Mouse (Mus musculus): Measurements from ENCODE around the gene Casp3.

Gene Casp3

GRCm38 (mm10) chr8:46600959-46601707, 16.0 kb upstream of the Casp3 start:
- in situ Hi-C loops (cut with MboI; ENCODE audit: low pct_unique_long_range_greater_than_20kb in 1 of 2, low sequenced_read_pairs in 2 of 2, unreplicated experiment in 1 of 2) = no loop called here

- in situ Hi-C loops (cut with MboI; ENCODE audit: low pct_unique_long_range_greater_than_20kb in 1 of 2, low sequenced_read_pairs in 2 of 2, unreplicated experiment in 1 of 2) = no loop called here
Measured at GRCm38 (mm10) chr8:46603587-46603986, 13.5 kb upstream of the Casp3 start.

- in situ Hi-C loops (cut with MboI; ENCODE audit: low pct_unique_long_range_greater_than_20kb in 1 of 2, low sequenced_read_pairs in 2 of 2, unreplicated experiment in 1 of 2) = no loop called here
Measured at GRCm38 (mm10) chr8:46606930-46607329, 10.2 kb upstream of the Casp3 start.

- in situ Hi-C loops (cut with MboI; ENCODE audit: low pct_unique_long_range_greater_than_20kb in 1 of 2, low sequenced_read_pairs in 2 of 2, unreplicated experiment in 1 of 2) = no loop called here
Measured at GRCm38 (mm10) chr8:46611557-46611956, 5.5 kb upstream of the Casp3 start.

- in situ Hi-C loops (cut with MboI; ENCODE audit: low pct_unique_long_range_greater_than_20kb in 1 of 2, low sequenced_read_pairs in 2 of 2, unreplicated experiment in 1 of 2) = no loop called here
Measured at GRCm38 (mm10) chr8:46612913-46613312, 4.2 kb upstream of the Casp3 start.

- in situ Hi-C loops (cut with MboI; ENCODE audit: low pct_unique_long_range_greater_than_20kb in 1 of 2, low sequenced_read_pairs in 2 of 2, unreplicated experiment in 1 of 2) = no loop called here
Measured at GRCm38 (mm10) chr8:46613377-46613776, 3.7 kb upstream of the Casp3 start.

GRCm38 (mm10) chr8:46615936-46616335, 1.2 kb upstream of the Casp3 start:
- in situ Hi-C loops (cut with MboI; ENCODE audit: low pct_unique_long_range_greater_than_20kb in 1 of 2, low sequenced_read_pairs in 2 of 2, unreplicated experiment in 1 of 2) = no loop called here

- in situ Hi-C loops (cut with MboI; ENCODE audit: low pct_unique_long_range_greater_than_20kb in 1 of 2, low sequenced_read_pairs in 2 of 2, unreplicated experiment in 1 of 2) = no loop called here
Measured at GRCm38 (mm10) chr8:46617690-46618620, 864 bp downstream of the Casp3 start.

GRCm38 (mm10) chr8:46618639-46619320, 1.7 kb downstream of the Casp3 start:
- in situ Hi-C loops (cut with MboI; ENCODE audit: low pct_unique_long_range_greater_than_20kb in 1 of 2, low sequenced_read_pairs in 2 of 2, unreplicated experiment in 1 of 2) = no loop called here

- in situ Hi-C loops (cut with MboI; ENCODE audit: low pct_unique_long_range_greater_than_20kb in 1 of 2, low sequenced_read_pairs in 2 of 2, unreplicated experiment in 1 of 2) = no loop called here
Measured at GRCm38 (mm10) chr8:46622446-46623270, 5.6 kb downstream of the Casp3 start.

- in situ Hi-C loops (cut with MboI; ENCODE audit: low pct_unique_long_range_greater_than_20kb in 1 of 2, low sequenced_read_pairs in 2 of 2, unreplicated experiment in 1 of 2) = no loop called here
Measured at GRCm38 (mm10) chr8:46625166-46625565, 8.1 kb downstream of the Casp3 start.

- in situ Hi-C loops (cut with MboI; ENCODE audit: low pct_unique_long_range_greater_than_20kb in 1 of 2, low sequenced_read_pairs in 2 of 2, unreplicated experiment in 1 of 2) = no loop called here
Measured at GRCm38 (mm10) chr8:46626642-46627041, 9.6 kb downstream of the Casp3 start.

GRCm38 (mm10) chr8:46627881-46628280, 10.8 kb downstream of the Casp3 start:
- in situ Hi-C loops (cut with MboI; ENCODE audit: low pct_unique_long_range_greater_than_20kb in 1 of 2, low sequenced_read_pairs in 2 of 2, unreplicated experiment in 1 of 2) = no loop called here

GRCm38 (mm10) chr8:46628645-46629044, 11.6 kb downstream of the Casp3 start:
- in situ Hi-C loops (cut with MboI; ENCODE audit: low pct_unique_long_range_greater_than_20kb in 1 of 2, low sequenced_read_pairs in 2 of 2, unreplicated experiment in 1 of 2) = no loop called here

- in situ Hi-C loops (cut with MboI; ENCODE audit: low pct_unique_long_range_greater_than_20kb in 1 of 2, low sequenced_read_pairs in 2 of 2, unreplicated experiment in 1 of 2) = no loop called here
Measured at GRCm38 (mm10) chr8:46630422-46630821, 13.3 kb downstream of the Casp3 start.

GRCm38 (mm10) chr8:46630932-46631331, 13.8 kb downstream of the Casp3 start:
- in situ Hi-C loops (cut with MboI; ENCODE audit: low pct_unique_long_range_greater_than_20kb in 1 of 2, low sequenced_read_pairs in 2 of 2, unreplicated experiment in 1 of 2) = no loop called here

- in situ Hi-C loops (cut with MboI; ENCODE audit: low pct_unique_long_range_greater_than_20kb in 1 of 2, low sequenced_read_pairs in 2 of 2, unreplicated experiment in 1 of 2) = no loop called here
Measured at GRCm38 (mm10) chr8:46639010-46639571, 22.0 kb downstream of the Casp3 start.

- in situ Hi-C loops (cut with MboI; ENCODE audit: low pct_unique_long_range_greater_than_20kb in 1 of 2, low sequenced_read_pairs in 2 of 2, unreplicated experiment in 1 of 2) = no loop called here
Measured at GRCm38 (mm10) chr8:46639852-46640251, 22.8 kb downstream of the Casp3 start.

Data from mouse embryonic stem cell (cell line).